Mouse (Mus musculus) thymus, adult 2 months (tissue): ENCODE measurements around the gene Cxcl15. TPM values are rescaled to one million over a fixed set of nuclear protein-coding genes. Genes with fewer than 3 reads are reported as not detected.

Experiments used
- DNase-seq: peaks from one replicate; pipeline ENCODE4 v3.0.0; 2021
- H3K27ac ChIP-seq: fragments of 200-500 bp; 2 replicates; pipeline ENCODE4 v1.5.1; 2012; ENCODE audit warnings: low read length, control low read depth; ENCODE audit not compliant: control insufficient read depth, insufficient read depth
- H3K27me3 ChIP-seq: fragments of 200-500 bp; 2 replicates; pipeline ENCODE4 v1.6.1; 2012; ENCODE audit warnings: mild to moderate bottlenecking, low read length, moderate library complexity, mixed read lengths; ENCODE audit not compliant: control insufficient read depth, insufficient read depth
- H3K36me3 ChIP-seq: fragments of 200-500 bp; 2 replicates; pipeline ENCODE4 v1.6.1; 2012; ENCODE audit warnings: mild to moderate bottlenecking, low read length, moderate library complexity; ENCODE audit not compliant: control insufficient read depth, insufficient read depth
- H3K4me1 ChIP-seq: fragments of 200-500 bp; replicated peaks from 2 replicates; pipeline ENCODE4 v1.6.1; 2012; ENCODE audit warnings: low read length; ENCODE audit not compliant: control insufficient read depth, insufficient read depth
- H3K4me3 ChIP-seq: fragments of 200-500 bp; 2 replicates; pipeline ENCODE4 v1.5.1; 2012; ENCODE audit warnings: mild to moderate bottlenecking, low read length, control low read depth, moderate library complexity; ENCODE audit not compliant: control insufficient read depth, insufficient read depth
- CTCF ChIP-seq: fragments of 200-500 bp; IDR thresholded peaks from 2 replicates; pipeline ENCODE4 v1.5.1; 2012; ENCODE audit warnings: mild to moderate bottlenecking, control low read depth, low read length, moderate library complexity, borderline replicate concordance; ENCODE audit not compliant: control insufficient read depth, poor library complexity, insufficient read depth; ENCODE audit errors: extremely low read depth
- POLR2A ChIP-seq: fragments of 200-500 bp; IDR thresholded peaks from 2 replicates; pipeline ENCODE4 v1.6.1; 2012; ENCODE audit warnings: mild to moderate bottlenecking, low read length, control low read depth, moderate library complexity; ENCODE audit not compliant: control insufficient read depth, poor library complexity, insufficient read depth; ENCODE audit errors: extremely low read depth
- WGBS: fragments of 180-500 bp; shearing (Covaris S2); methylation state at CpG from one replicate; pipeline ENCODE4 v1.1.7; 2018; 5-methylcytosine and 5-hydroxymethylcytosine counted together
- polyA plus RNA-seq: library from polyadenylated mRNA; depleted of rRNA; stranded (reverse); fragments of >200 nt; gene quantifications from 2 replicates; pipeline ENCODE4 v1.2.3, GENCODE M21; 2012

Gene Cxcl15
- polyA plus RNA-seq, 1 experiment, result 0.24 TPM

DNA sequence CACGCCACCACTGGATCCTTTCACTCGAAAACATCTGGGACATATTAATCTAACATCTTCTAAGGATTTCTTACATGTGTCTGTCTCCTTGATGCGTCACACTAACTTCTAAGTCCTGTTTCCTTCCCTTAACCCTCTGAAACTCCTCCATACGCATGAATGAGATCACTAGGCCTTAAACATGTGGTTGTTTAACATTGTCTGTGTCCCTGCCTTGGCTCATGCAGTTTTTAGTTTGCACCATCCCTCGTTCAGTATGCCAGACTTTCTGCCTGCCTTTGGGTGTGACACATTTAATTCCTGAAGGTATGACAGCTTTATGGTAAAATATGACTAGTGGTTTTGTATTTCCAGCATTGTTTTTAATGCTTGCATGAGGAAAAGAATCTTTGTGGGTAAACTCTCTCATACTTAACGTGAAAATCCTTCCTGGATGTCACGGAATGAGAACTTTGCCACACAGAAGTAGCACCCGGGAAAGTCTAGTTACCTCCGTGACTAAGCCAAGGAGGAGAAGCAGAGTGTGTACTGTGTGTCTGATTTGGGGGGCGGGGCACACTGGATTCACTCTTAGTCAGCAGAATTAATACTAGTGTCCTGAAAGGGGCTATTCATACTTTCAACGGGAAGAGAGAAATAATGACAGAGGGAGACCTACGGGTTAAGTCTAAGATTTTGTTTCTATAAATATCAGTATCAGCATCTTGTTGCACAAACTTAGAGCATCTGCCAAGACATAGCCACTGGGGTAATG, 30.2 kb upstream of the Cxcl15 start:
- no peaks in the 10 kb centered on the region for H3K27me3 ChIP-seq
- H3K27ac ChIP-seq, result no peak overlapping the region
- 92% methylated on average over 12 of the region's 12 CpGs for WGBS
- no peak for DNase-seq
- H3K36me3 ChIP-seq, result no peaks in the 10 kb centered on the region
- H3K4me1 ChIP-seq, result no peaks in the 10 kb centered on the region
- no peak overlapping the region for H3K4me3 ChIP-seq
- no peak for TF ChIP-seq CTCF
- TF ChIP-seq POLR2A, result no peak

DNA sequence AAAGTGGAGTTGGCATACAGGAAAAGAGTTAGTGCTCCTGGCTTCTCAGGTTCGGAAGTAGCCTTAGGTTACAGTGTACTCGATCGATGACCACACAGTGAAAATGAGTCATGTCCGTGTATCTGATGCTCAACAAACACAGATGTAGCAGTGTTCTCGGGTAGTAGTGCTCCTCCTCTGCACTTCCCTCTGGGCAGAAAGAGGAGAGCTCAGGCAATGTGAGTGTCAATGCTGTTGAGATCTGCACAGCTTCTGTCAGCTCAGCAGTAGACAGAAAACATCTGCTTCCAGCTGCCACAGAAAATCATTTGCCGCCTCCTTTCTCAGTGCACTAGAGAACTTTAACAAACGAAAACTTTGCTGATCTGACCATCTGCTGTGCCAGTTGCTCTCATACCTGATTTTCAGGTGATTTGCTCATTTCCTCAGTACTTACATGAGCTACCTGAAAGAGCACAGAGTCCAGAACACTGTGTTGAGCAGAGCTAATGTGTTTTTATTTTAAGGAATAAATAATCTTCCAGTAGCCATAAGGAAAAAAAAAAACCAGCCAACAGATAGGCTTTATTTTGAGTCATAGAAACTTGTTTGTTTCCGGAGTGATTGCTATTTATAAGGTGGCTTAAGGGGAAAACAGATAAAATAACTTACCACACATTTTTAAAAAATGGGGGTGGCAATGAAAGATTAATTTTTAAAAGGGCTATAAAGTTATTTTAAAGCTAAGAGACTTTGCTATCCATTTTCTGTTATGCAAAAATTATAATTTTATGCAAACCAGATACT, 28.3 kb upstream of the Cxcl15 start:
- TF ChIP-seq CTCF (no peak), POLR2A (no peak)
- no peaks in the 10 kb centered on the region for H3K4me1 ChIP-seq
- DNase-seq, result no peak
- H3K4me3 ChIP-seq, result no peak overlapping the region
- no peaks in the 10 kb centered on the region for H3K27me3 ChIP-seq
- WGBS, result 89% methylated on average over 8 of the region's 8 CpGs
- H3K27ac ChIP-seq, result no peak overlapping the region
- no peaks in the 10 kb centered on the region for H3K36me3 ChIP-seq

DNA sequence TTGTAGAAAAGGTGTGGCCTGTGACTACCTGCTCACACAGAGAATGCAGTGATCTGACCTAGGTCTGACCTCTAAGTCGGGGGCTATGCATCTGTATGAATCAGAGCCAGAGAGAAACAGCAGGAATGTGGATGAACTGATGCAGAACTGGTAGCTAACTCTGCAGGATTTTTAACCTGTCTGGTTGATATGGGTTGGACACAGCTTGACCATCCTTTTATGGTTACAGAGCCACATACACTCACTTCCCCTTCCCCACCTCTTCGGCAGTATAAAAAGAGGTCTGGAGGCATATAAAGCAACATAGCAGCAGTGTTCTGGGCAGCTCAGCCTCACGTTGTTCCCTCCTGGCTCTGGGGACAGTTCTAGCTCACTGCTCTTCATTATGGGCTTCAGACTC, 26.1 kb upstream of the Cxcl15 start, which contains the start of gene Ppbp:
TSS of gene Ppbp (plus strand) at position 301 of the 400 bp plus-strand sequence.
- WGBS, result 33% methylated on average over 3 of the region's 3 CpGs
- no peaks in the 10 kb centered on the region for H3K36me3 ChIP-seq
- H3K4me3 ChIP-seq, result no peak within 1 kb of the TSS
- no peak for DNase-seq
- TF ChIP-seq POLR2A (no peak), CTCF (no peak)
- no peaks in the 10 kb centered on the region for H3K27me3 ChIP-seq
- 0 out of 2 replicates have a peak, but pooled peaks cover 2% of the 10 kb centered on the region for H3K4me1 ChIP-seq
- H3K27ac ChIP-seq, result no peak within 1 kb of the TSS

DNA sequence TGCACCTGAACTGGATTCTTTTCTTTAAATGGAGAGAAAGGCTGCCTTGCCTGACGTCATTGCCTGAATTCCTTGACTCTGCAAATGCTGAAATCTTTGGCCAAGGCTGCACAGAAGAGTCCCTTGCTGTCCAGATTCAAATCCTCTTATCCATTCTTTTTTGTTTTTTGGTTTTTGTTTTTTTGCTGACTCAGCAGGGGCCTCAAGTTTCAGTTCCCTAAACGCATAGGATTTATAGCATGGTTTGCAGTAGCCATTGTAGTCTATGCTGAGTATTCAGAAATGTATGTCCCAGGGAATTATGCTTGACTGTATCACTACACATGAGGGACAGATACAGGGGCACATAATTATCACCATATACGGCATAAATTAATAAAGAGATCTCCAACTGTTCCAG, 23.0 kb upstream of the Cxcl15 start:
- H3K36me3 ChIP-seq, result no peaks in the 10 kb centered on the region
- no peak overlapping the region for H3K4me3 ChIP-seq
- no peak for DNase-seq
- 0 out of 2 replicates have a peak, but pooled peaks cover 2% of the 10 kb centered on the region for H3K4me1 ChIP-seq
- 38% methylated on average over 3 of the region's 3 CpGs for WGBS
- H3K27ac ChIP-seq, result no peak overlapping the region
- no peaks in the 10 kb centered on the region for H3K27me3 ChIP-seq
- TF ChIP-seq POLR2A, result no peak
- no peak for TF ChIP-seq CTCF

DNA sequence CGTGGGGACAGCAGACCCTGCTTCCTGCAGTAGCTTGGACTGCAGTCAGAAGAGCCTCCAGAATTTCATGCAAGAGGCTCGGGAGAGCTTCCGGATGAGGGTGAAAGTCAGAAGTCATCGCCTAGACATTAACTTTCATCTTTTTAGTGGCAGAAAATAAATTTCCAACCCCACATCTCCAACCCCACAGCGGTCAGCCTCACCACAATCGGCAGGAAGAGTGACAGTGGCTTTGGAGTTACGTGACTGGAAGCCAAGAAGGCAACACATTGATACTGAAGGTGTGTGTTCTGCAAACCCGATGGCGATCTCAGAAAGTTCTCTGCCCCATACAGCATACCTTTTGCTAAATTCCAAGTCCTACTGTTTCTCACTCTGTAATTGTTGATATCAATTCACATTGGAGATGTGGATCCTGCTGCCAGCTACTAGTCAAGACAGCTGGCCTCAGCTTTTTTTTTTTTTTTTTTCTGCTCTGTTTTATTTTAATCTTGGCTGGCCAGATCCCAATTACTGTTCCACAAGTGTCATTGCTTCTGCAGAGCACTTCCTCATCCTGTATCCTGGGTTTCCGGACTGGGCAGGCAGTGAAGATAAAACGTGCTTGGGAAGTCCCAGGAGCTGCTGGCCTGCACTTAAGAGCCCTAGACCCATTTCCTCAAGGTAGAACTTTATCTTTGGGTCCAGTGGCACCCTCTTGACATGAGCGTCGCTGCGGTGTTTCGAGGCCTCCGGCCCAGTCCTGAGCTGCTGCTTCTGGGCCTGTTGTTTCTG, 22.3 kb upstream of the Cxcl15 start, which contains the start of gene Pf4:
TSS of gene Pf4 (plus strand) at position 556 of the 774 bp plus-strand sequence.
- Histone ChIP-seq H3K27me3 (no peaks in the 10 kb centered on the region), H3K27ac (no peak within 1 kb of the TSS), H3K4me1 (0 out of 2 replicates have a peak, but pooled peaks cover 2% of the 10 kb centered on the region), H3K4me3 (no peak within 1 kb of the TSS), H3K36me3 (no peaks in the 10 kb centered on the region)
- WGBS, result 14% methylated on average over 16 of the region's 16 CpGs
- no peak for DNase-seq
- TF ChIP-seq POLR2A (no peak), CTCF (no peak)

DNA sequence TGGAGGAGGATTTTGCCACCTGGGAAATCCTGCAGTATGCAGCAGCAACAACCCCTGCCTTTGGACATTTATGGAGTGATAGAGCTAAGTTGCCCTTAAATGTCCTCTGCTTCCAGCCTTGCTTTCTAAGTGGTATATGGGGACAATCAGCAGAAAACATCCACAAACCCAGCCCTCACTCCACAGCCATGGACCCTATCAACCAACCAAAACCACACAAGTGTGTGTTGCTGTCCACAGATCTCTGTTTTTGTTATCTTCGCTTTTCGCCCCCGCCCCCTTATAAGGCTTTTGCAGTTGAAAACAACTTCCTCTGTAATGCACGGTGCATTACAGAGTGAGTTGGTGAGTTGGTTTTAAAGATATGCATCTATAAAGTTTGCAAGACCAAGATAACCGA, 18.8 kb upstream of the Cxcl15 start:
- TF ChIP-seq POLR2A (no peak), CTCF (no peak)
- WGBS, result 18% methylated on average over 5 of the region's 5 CpGs
- Histone ChIP-seq H3K27me3 (no peaks in the 10 kb centered on the region), H3K36me3 (no peaks in the 10 kb centered on the region), H3K4me1 (0 out of 2 replicates have a peak, but pooled peaks cover 2% of the 10 kb centered on the region), H3K27ac (no peak overlapping the region), H3K4me3 (no peak overlapping the region)
- no peak for DNase-seq
